ENCODE assay signal across 18 mouse cellular contexts in the genomic region with DNA sequence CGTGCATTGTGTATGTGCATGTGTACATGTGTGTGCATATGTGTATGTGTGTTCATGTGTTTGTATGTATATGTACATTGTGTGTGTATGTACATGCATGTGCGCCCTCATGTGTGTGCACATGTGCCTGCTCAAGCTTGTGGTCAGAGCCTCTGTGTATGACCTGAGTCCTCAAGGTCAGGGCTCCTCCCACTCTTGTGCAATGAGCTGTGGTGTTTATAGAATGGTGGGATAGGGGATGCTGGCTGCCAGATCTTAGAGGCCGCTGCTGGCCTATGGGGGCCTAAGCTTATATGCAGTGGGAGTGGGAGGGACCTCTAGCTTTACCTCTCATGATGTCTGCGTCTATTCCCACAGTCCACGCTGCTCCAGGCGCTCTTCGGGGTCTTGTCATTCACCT. TPM values are rescaled to one million over a fixed set of nuclear protein-coding genes. Genes with fewer than 3 reads are reported as not detected.
DNase-seq lines count a peak whose midpoint lies in the region; ATAC-seq lines count a peak whose summit lies in the region.
"Had no signal": no experiment of that assay in that cellular context is flagged by ENCODE, and none has a peak within 500 bp of the region (broad histone marks: within the 10 kb centered on the region; RNA-seq: fewer than 3 reads in every experiment).

No protein-coding gene starts in this region.

- H3K9ac ChIP-seq in heart, embryonic 14.5 days (ENCODE audit: low read length): peak overlapping the region; percentile 10; the same call in 1 of the 2 replicates
- no peak overlapping the region for H3K9ac ChIP-seq in neural tube, embryonic 13.5 days
- H3K9ac ChIP-seq: hindbrain, embryonic 14.5 days; limb, embryonic 13.5 days had no signal

- ATAC-seq in heart, embryonic 14.5 days (ENCODE audit: insufficient number of reproducible peaks, insufficient read depth, low FRiP score, low read depth): no peak
- no peak for ATAC-seq in neural tube, embryonic 13.5 days (ENCODE audit: low read depth)
- ATAC-seq: forebrain, embryonic 14.5 days had no signal

- no peaks in the 10 kb centered on the region for H3K36me3 ChIP-seq in heart, embryonic 14.5 days (ENCODE audit: control insufficient read depth, insufficient read depth, low read length)
- H3K36me3 ChIP-seq in neural tube, embryonic 13.5 days: no peaks in the 10 kb centered on the region
- H3K36me3 ChIP-seq: limb, embryonic 13.5 days; midbrain, embryonic 10.5 days had no signal

- no peaks in the 10 kb centered on the region for H3K27me3 ChIP-seq in heart, embryonic 14.5 days (ENCODE audit: control insufficient read depth, insufficient read depth, low read length)
- no peaks in the 10 kb centered on the region for H3K27me3 ChIP-seq in neural tube, embryonic 13.5 days
- H3K27me3 ChIP-seq: limb, embryonic 13.5 days had no signal

- peaks cover 40 to 54% of the 10 kb centered on the region in 2 experiments for H3K4me1 ChIP-seq in heart, embryonic 14.5 days (ENCODE audit: control insufficient read depth in 2 of 2, insufficient read depth in 2 of 2, low read length in 2 of 2)
- peaks cover 87% of the 10 kb centered on the region for H3K4me1 ChIP-seq in neural tube, embryonic 13.5 days (replicated peaks)

- H3K9me3 ChIP-seq in heart, embryonic 14.5 days (ENCODE audit: control insufficient read depth, low read length): no peaks in the 10 kb centered on the region
- H3K9me3 ChIP-seq in neural tube, embryonic 13.5 days: no peaks in the 10 kb centered on the region
- H3K9me3 ChIP-seq: limb, embryonic 13.5 days; midbrain, embryonic 10.5 days had no signal

- 84% methylated on average over 7 of the region's 7 CpGs for WGBS in heart, embryonic 14.5 days
- WGBS in neural tube, embryonic 13.5 days: 88% methylated on average over 7 of the region's 7 CpGs

- no peak overlapping the region for H3K4me3 ChIP-seq in heart, embryonic 14.5 days (ENCODE audit: control insufficient read depth in 1 of 2, insufficient read depth in 1 of 2, low read depth in 1 of 2, low read length in 2 of 2)
- no peak overlapping the region for H3K4me3 ChIP-seq in neural tube, embryonic 13.5 days
- H3K4me3 ChIP-seq: limb, embryonic 13.5 days; midbrain, embryonic 10.5 days had no signal

- no peak overlapping the region for H3K27ac ChIP-seq in heart, embryonic 14.5 days (replicated peaks in 1 of 2; ENCODE audit: control insufficient read depth in 1 of 2, insufficient read depth in 1 of 2, low read depth in 2 of 2, low read length in 2 of 2)
- 0 out of 2 replicates have a peak overlapping the region, but pooled peaks have one; percentile 18 for H3K27ac ChIP-seq in neural tube, embryonic 13.5 days (replicated peaks)
- H3K27ac ChIP-seq: hindbrain, embryonic 14.5 days; limb, embryonic 13.5 days had no signal

- DNase-seq in heart, adult 8-10 months (ENCODE audit: low spot score): no peak
- no peak for DNase-seq in neural tube, embryonic 10.5 days (ENCODE audit: extremely low spot score, low spot score)
- DNase-seq in liver: peak; percentile 33
- no peak for DNase-seq in spleen, adult 18-20 months
- no peak for DNase-seq in thymus, adult 18-20 months
- DNase-seq: kidney, adult 18-20 months; right cerebral cortex, postnatal 25 days; thymus, adult 2 months had no signal

- H3K4me2 ChIP-seq in heart, embryonic 14.5 days (ENCODE audit: low read length): no peak overlapping the region
- no peak overlapping the region for H3K4me2 ChIP-seq in neural tube, embryonic 13.5 days
- H3K4me2 ChIP-seq: hindbrain, embryonic 14.5 days; limb, embryonic 13.5 days had no signal

RNA-seq across cellular contexts. Expression of a gene that starts 17.3 kb away (rescaled TPM):
- not detected in 2 replicates for polyA plus RNA-seq in heart, embryonic 14.5 days (2014; fragmentation: Nextera tagmentation; extraction: Ambion mirVana)
- total RNA-seq in heart, adult 8-10 months (2022): not detected
- polyA plus RNA-seq in neural tube, embryonic 13.5 days (2015; fragmentation: Nextera tagmentation; extraction: Ambion mirVana): not detected in 2 replicates
- total RNA-seq: adrenal gland, adult 18-20 months; gastrocnemius, adult 18-20 months; layer of hippocampus, adult 18-20 months had no signal
- polyA plus RNA-seq: forebrain, embryonic 14.5 days; heart, postnatal 0 days; hindbrain, embryonic 14.5 days; limb, embryonic 13.5 days; midbrain, embryonic 10.5 days; thymus, adult 2 months had no signal

RNA-seq across cellular contexts. Expression of a gene that starts 37.0 kb away (rescaled TPM):
- polyA plus RNA-seq in heart, embryonic 14.5 days (2014; fragmentation: Nextera tagmentation; extraction: Ambion mirVana): 13.0 and 13.4 TPM in 2 replicates
- total RNA-seq in heart, adult 8-10 months (2022): 100 to 1,000 TPM in 2 of 4 experiments, 10 to 100 TPM in 2; 96.8 to 104 (median 101) TPM
- 23.6 and 24.5 TPM in 2 replicates for polyA plus RNA-seq in neural tube, embryonic 13.5 days (2015; fragmentation: Nextera tagmentation; extraction: Ambion mirVana)

RNA-seq across cellular contexts. Expression of a gene that starts 55.4 kb away (rescaled TPM):
- 4.4 and 4.6 TPM in 2 replicates for polyA plus RNA-seq in heart, embryonic 14.5 days (2014; fragmentation: Nextera tagmentation; extraction: Ambion mirVana)
- total RNA-seq in heart, adult 8-10 months (2022): 1 to 10 TPM; 3.5 to 4.4 (median 4.2) TPM
- 4.6 and 5.3 TPM in 2 replicates for polyA plus RNA-seq in neural tube, embryonic 13.5 days (2015; fragmentation: Nextera tagmentation; extraction: Ambion mirVana)
